Mouse (Mus musculus): ENCODE data around the gene Hist1h2bh. TPM values are rescaled to one million over a fixed set of nuclear protein-coding genes. Genes with fewer than 3 reads are reported as not detected.
"Not testable (repeated sequence)": the region's sequence is repeated elsewhere in the genome, so short reads cannot be mapped to it uniquely, and the experiment has no call there.

Hist1h2bh gene
- polyA plus RNA-seq, 1 experiment from 2014 or later, result not detected

- Histone ChIP-seq H3K9ac (no peak overlapping the region), H3K27ac (peak overlapping the region; percentile 96; the same call in 1 of the 2 replicates), H3K4me3 (replicated peaks; ENCODE audit: low read length) (no peak overlapping the region), H3K36me3 (replicated peaks; ENCODE audit: control insufficient read depth, insufficient read depth) (no peaks in the 10 kb centered on the region), H3K27me3 (ENCODE audit: control insufficient read depth, insufficient read depth, low read length) (no peaks in the 10 kb centered on the region), H3K9me3 (ENCODE audit: control insufficient read depth, low read length) (no peaks in the 10 kb centered on the region), H3K4me2 (replicated peaks) (no peak overlapping the region), H3K4me1 (replicated peaks; ENCODE audit: control insufficient read depth, insufficient read depth, low read length) (no peaks in the 10 kb centered on the region)
- 86% methylated on average over 2 of the region's 2 CpGs for WGBS
- DNase-seq (ENCODE audit: low spot score) (no peak), ATAC-seq (ENCODE audit: low FRiP score) (no peak)
Measured at GRCm38 (mm10) chr13:23564482-23564881, 21.3 kb upstream of the Hist1h2bh start.

- Histone ChIP-seq H3K4me1 (replicated peaks; ENCODE audit: control insufficient read depth, insufficient read depth, low read length) (no peaks in the 10 kb centered on the region), H3K27ac (peak overlapping the region; percentile 96), H3K27me3 (ENCODE audit: control insufficient read depth, insufficient read depth, low read length) (no peaks in the 10 kb centered on the region), H3K4me3 (replicated peaks; ENCODE audit: low read length) (peak overlapping the region; percentile 34), H3K9me3 (ENCODE audit: control insufficient read depth, low read length) (no peaks in the 10 kb centered on the region), H3K4me2 (replicated peaks) (peak overlapping the region; percentile 67), H3K36me3 (replicated peaks; ENCODE audit: control insufficient read depth, insufficient read depth) (no peaks in the 10 kb centered on the region), H3K9ac (peak overlapping the region; percentile 62)
- 3% methylated on average over 18 of the region's 18 CpGs for WGBS
- peak; percentile 83 for DNase-seq (ENCODE audit: low spot score)
- peak; percentile 63 for ATAC-seq (ENCODE audit: low FRiP score)
Measured at GRCm38 (mm10) chr13:23562699-23563462, 19.7 kb upstream of the Hist1h2bh start.

- peak within 1 kb of the TSS; percentile 62 for H3K9ac ChIP-seq
- not testable (repeated sequence) for H3K27me3 ChIP-seq (ENCODE audit: control insufficient read depth, insufficient read depth, low read length); H3K9me3 ChIP-seq (ENCODE audit: control insufficient read depth, low read length); H3K4me1 ChIP-seq (replicated peaks; ENCODE audit: control insufficient read depth, insufficient read depth, low read length); H3K36me3 ChIP-seq (replicated peaks; ENCODE audit: control insufficient read depth, insufficient read depth)
- DNase-seq (ENCODE audit: low spot score) (peak; percentile 98), ATAC-seq (ENCODE audit: low FRiP score) (peak; percentile 96)
- under 1% methylated on average over 46 of the region's 67 CpGs for WGBS
- peak within 1 kb of the TSS; percentile 34 for H3K4me3 ChIP-seq (replicated peaks; ENCODE audit: low read length)
- peak within 1 kb of the TSS; percentile 96 for H3K27ac ChIP-seq
- H3K4me2 ChIP-seq (replicated peaks), result peak within 1 kb of the TSS; percentile 67
Measured at GRCm38 (mm10) chr13:23561883-23562659, 18.9 kb upstream of the Hist1h2bh start, which contains the start of gene Hist1h3e. TSS of gene Hist1h3e (minus strand) at chr13:23562369.

GRCm38 (mm10) chr13:23561531-23561882 is 18.3 kb upstream of the Hist1h2bh start:
- 0% methylated on average over 2 of the region's 5 CpGs for WGBS
- H3K4me2 ChIP-seq (replicated peaks), result peak overlapping the region; percentile 67
- H3K27me3 ChIP-seq (ENCODE audit: control insufficient read depth, insufficient read depth, low read length); H3K9me3 ChIP-seq (ENCODE audit: control insufficient read depth, low read length); H3K36me3 ChIP-seq (replicated peaks; ENCODE audit: control insufficient read depth, insufficient read depth); ATAC-seq (ENCODE audit: low FRiP score); H3K4me1 ChIP-seq (replicated peaks; ENCODE audit: control insufficient read depth, insufficient read depth, low read length); DNase-seq (ENCODE audit: low spot score): not testable (repeated sequence)
- H3K9ac ChIP-seq, result peak overlapping the region; percentile 62; the same call in 1 of the 2 replicates
- peak overlapping the region; percentile 96 for H3K27ac ChIP-seq
- peak overlapping the region; percentile 34 for H3K4me3 ChIP-seq (replicated peaks; ENCODE audit: low read length)

- WGBS, result 13% methylated on average over 2 of the region's 2 CpGs
- H3K9ac ChIP-seq; DNase-seq (ENCODE audit: low spot score): not testable (repeated sequence)
Measured at GRCm38 (mm10) chr13:23560699-23561098, 17.5 kb upstream of the Hist1h2bh start.

GRCm38 (mm10) chr13:23556906-23557305 is 13.7 kb upstream of the Hist1h2bh start:
- WGBS, result 81% methylated on average over 3 of the region's 3 CpGs
- H3K4me1 ChIP-seq (replicated peaks; ENCODE audit: control insufficient read depth, insufficient read depth, low read length), result peaks cover 16% of the 10 kb centered on the region
- ATAC-seq (ENCODE audit: low FRiP score) (no peak), DNase-seq (ENCODE audit: low spot score) (no peak)
- H3K4me3 ChIP-seq (replicated peaks; ENCODE audit: low read length), result no peak overlapping the region
- H3K9ac ChIP-seq, result no peak overlapping the region
- H3K4me2 ChIP-seq (replicated peaks), result peak overlapping the region; percentile 83
- no peaks in the 10 kb centered on the region for H3K36me3 ChIP-seq (replicated peaks; ENCODE audit: control insufficient read depth, insufficient read depth)
- H3K27ac ChIP-seq, result no peak overlapping the region
- no peaks in the 10 kb centered on the region for H3K9me3 ChIP-seq (ENCODE audit: control insufficient read depth, low read length)
- H3K27me3 ChIP-seq (ENCODE audit: control insufficient read depth, insufficient read depth, low read length), result no peaks in the 10 kb centered on the region

More at GRCm38 (mm10) chr13:23560699-23561098, 17.5 kb upstream of the Hist1h2bh start:
- not testable (repeated sequence) for H3K27me3 ChIP-seq (ENCODE audit: control insufficient read depth, insufficient read depth, low read length); H3K9me3 ChIP-seq (ENCODE audit: control insufficient read depth, low read length); H3K36me3 ChIP-seq (replicated peaks; ENCODE audit: control insufficient read depth, insufficient read depth); ATAC-seq (ENCODE audit: low FRiP score); H3K4me3 ChIP-seq (replicated peaks; ENCODE audit: low read length); H3K4me1 ChIP-seq (replicated peaks; ENCODE audit: control insufficient read depth, insufficient read depth, low read length); H3K27ac ChIP-seq
- H3K4me2 ChIP-seq (replicated peaks), result peak overlapping the region; percentile 29; the same call in 1 of the 2 replicates

GRCm38 (mm10) chr13:23555839-23556416 is 12.7 kb upstream of the Hist1h2bh start:
- no peaks in the 10 kb centered on the region for H3K36me3 ChIP-seq (replicated peaks; ENCODE audit: control insufficient read depth, insufficient read depth)
- under 1% methylated on average over 18 of the region's 18 CpGs for WGBS
- no peaks in the 10 kb centered on the region for H3K9me3 ChIP-seq (ENCODE audit: control insufficient read depth, low read length)
- peak overlapping the region; percentile 46 for H3K4me3 ChIP-seq (replicated peaks; ENCODE audit: low read length)
- H3K4me2 ChIP-seq (replicated peaks), result peak overlapping the region; percentile 83
- peaks cover 20% of the 10 kb centered on the region for H3K4me1 ChIP-seq (replicated peaks; ENCODE audit: control insufficient read depth, insufficient read depth, low read length)
- peak; percentile 94 for DNase-seq (ENCODE audit: low spot score)
- ATAC-seq (ENCODE audit: low FRiP score), result peak; percentile 85
- H3K27me3 ChIP-seq (ENCODE audit: control insufficient read depth, insufficient read depth, low read length), result no peaks in the 10 kb centered on the region
- H3K9ac ChIP-seq, result peak overlapping the region; percentile 68
- H3K27ac ChIP-seq, result peak overlapping the region; percentile 88

GRCm38 (mm10) chr13:23554925-23555838 is 12.0 kb upstream of the Hist1h2bh start:
- under 1% methylated on average over 50 of the region's 54 CpGs for WGBS
- no peaks in the 10 kb centered on the region for H3K9me3 ChIP-seq (ENCODE audit: control insufficient read depth, low read length)
- H3K27me3 ChIP-seq (ENCODE audit: control insufficient read depth, insufficient read depth, low read length), result no peaks in the 10 kb centered on the region
- H3K27ac ChIP-seq, result peak overlapping the region; percentile 88
- H3K36me3 ChIP-seq (replicated peaks; ENCODE audit: control insufficient read depth, insufficient read depth), result no peaks in the 10 kb centered on the region
- ATAC-seq (ENCODE audit: low FRiP score) (peak; percentile 77), DNase-seq (ENCODE audit: low spot score) (peak; percentile 77)
- H3K4me3 ChIP-seq (replicated peaks; ENCODE audit: low read length), result peak overlapping the region; percentile 46
- peak overlapping the region; percentile 68 for H3K9ac ChIP-seq
- H3K4me2 ChIP-seq (replicated peaks), result peak overlapping the region; percentile 83
- H3K4me1 ChIP-seq (replicated peaks; ENCODE audit: control insufficient read depth, insufficient read depth, low read length), result peaks cover 25% of the 10 kb centered on the region
